In genomic region chr11:120484265-120484981, GRCm38 (mm10) we compare ENCODE assay signal across 8 mouse cellular contexts. TPM values are rescaled to one million over a fixed set of nuclear protein-coding genes. Genes with fewer than 3 reads are reported as not detected.
DNase-seq lines count a peak whose midpoint lies in the region; ATAC-seq and TF ChIP-seq lines count a peak whose summit lies in the region.

Gene Mrpl12, plus strand, starts transcription at chr11:120484613.

- TF ChIP-seq CTCF in gastrocnemius, adult 2 months (IDR thresholded peaks at IDR 0.05), result no peak
- peak; percentile 8 for TF ChIP-seq CTCF in hindbrain, postnatal 0 days (IDR thresholded peaks at IDR 0.05; ENCODE audit: low read depth)
- no peak for TF ChIP-seq CTCF in left cerebral cortex, adult 2 months (IDR thresholded peaks at IDR 0.05)

- H3K4me2 ChIP-seq in hindbrain, postnatal 0 days (ENCODE audit: low read depth, low read length), result peak within 1 kb of the TSS; percentile 81

- no peaks in the 10 kb centered on the region for H3K27me3 ChIP-seq in hindbrain, postnatal 0 days (ENCODE audit: insufficient read depth, low read length)

- ATAC-seq in hindbrain, postnatal 0 days, result peak; percentile 96
- peak; percentile 92 for ATAC-seq in megakaryocyte, adult 5-6 weeks (ENCODE audit: poor library complexity, severe bottlenecking)

- H3K9ac ChIP-seq in hindbrain, postnatal 0 days (replicated peaks; ENCODE audit: low read length), result peak within 1 kb of the TSS; percentile 92

- WGBS in hindbrain, postnatal 0 days, result under 1% methylated on average over 58 of the region's 60 CpGs

- peaks cover 9% of the 10 kb centered on the region; the same call in 1 of the 2 replicates for H3K4me1 ChIP-seq in hindbrain, postnatal 0 days (ENCODE audit: insufficient read depth, low read length)

- intact Hi-C loops in gastrocnemius, adult 2 months (cut with DNase I), result no loop called here
- intact Hi-C loops in left cerebral cortex, adult 2 months (cut with DNase I), result loop anchor here (1.0 to 2.0 kb wide), 2 partner anchors 26 to 92 kb away; partner anchors contain the start of genes Ccdc137 and Oxld1

- H3K27ac ChIP-seq in gastrocnemius, adult 2 months, result peak within 1 kb of the TSS; percentile 98
- peak within 1 kb of the TSS; percentile 88 for H3K27ac ChIP-seq in hindbrain, postnatal 0 days
- peak within 1 kb of the TSS; percentile 95 for H3K27ac ChIP-seq in left cerebral cortex, adult 2 months

- H3K36me3 ChIP-seq in hindbrain, postnatal 0 days (ENCODE audit: insufficient read depth, low read length), result peaks cover 46% of the 10 kb centered on the region

- no peaks in the 10 kb centered on the region for H3K9me3 ChIP-seq in hindbrain, postnatal 0 days (ENCODE audit: low read length)

- H3K4me3 ChIP-seq in gastrocnemius, adult 2 months, result peak within 1 kb of the TSS; percentile 93
- H3K4me3 ChIP-seq in hindbrain, postnatal 0 days (ENCODE audit: low read length), result peak within 1 kb of the TSS; percentile 97
- peak within 1 kb of the TSS; percentile 81 for H3K4me3 ChIP-seq in left cerebral cortex, adult 2 months

- peak; percentile 92 for DNase-seq in WW6 (ENCODE audit: low read depth, low spot score)
- peak; percentile 79 to 83 for DNase-seq in cerebellum, postnatal 4 days (ENCODE audit: low spot score in 2 of 2)
- DNase-seq in gastrocnemius, adult 2 months, result peak; percentile 93
- DNase-seq in hindbrain, postnatal 0 days (ENCODE audit: low spot score), result peak; percentile 99
- DNase-seq in left cerebral cortex, adult 2 months (ENCODE audit: extremely low spot score in 1 of 2, low spot score in 2 of 2), result peak; percentile 88 to 89
- peak; percentile 91 to 93 for DNase-seq in right cerebral cortex, adult 2 months (ENCODE audit: low spot score in 2 of 2)
- DNase-seq in urinary bladder, postnatal 14 days (ENCODE audit: low spot score), result peak; percentile 88

RNA-seq across cellular contexts. Expression of gene Mrpl12, which starts in this region (rescaled TPM):
- total RNA-seq in gastrocnemius, adult 2 months (2021), result 100 to 1,000 TPM; 120 to 177 TPM
- 37.5 and 52.4 TPM in 2 replicates for total RNA-seq in hindbrain, postnatal 0 days (2014; rRNA removed)
- 147 and 155 TPM in 2 replicates for polyA plus RNA-seq in hindbrain, postnatal 0 days (2015; fragmentation: Nextera tagmentation; extraction: Ambion mirVana)
- total RNA-seq in left cerebral cortex, adult 2 months (2021), result 10 to 100 TPM; 66.1 to 68.3 TPM
- total RNA-seq in megakaryocyte, adult 5-6 weeks (2015), result 34.3 and 35.6 TPM in 2 replicates
- total RNA-seq in megakaryocyte, adult 5-6 weeks (2017), result 25.4 and 41.7 TPM in 2 replicates

Comparison
In these comparisons a context has a peak if more than half of its experiments do, and no peak if none do; other contexts are left out.
1. Peak in every context shown above with its lines: DNase-seq, ATAC-seq, H3K4me3 ChIP-seq and H3K27ac ChIP-seq.